Mouse (Mus musculus): Measurements from ENCODE around the gene Ermn. TPM values are rescaled to one million over a fixed set of nuclear protein-coding genes. Genes with fewer than 3 reads are reported as not detected.

The Ermn gene
- polyA plus RNA-seq, 1 experiment from 2014 or later: not detected

DNA sequence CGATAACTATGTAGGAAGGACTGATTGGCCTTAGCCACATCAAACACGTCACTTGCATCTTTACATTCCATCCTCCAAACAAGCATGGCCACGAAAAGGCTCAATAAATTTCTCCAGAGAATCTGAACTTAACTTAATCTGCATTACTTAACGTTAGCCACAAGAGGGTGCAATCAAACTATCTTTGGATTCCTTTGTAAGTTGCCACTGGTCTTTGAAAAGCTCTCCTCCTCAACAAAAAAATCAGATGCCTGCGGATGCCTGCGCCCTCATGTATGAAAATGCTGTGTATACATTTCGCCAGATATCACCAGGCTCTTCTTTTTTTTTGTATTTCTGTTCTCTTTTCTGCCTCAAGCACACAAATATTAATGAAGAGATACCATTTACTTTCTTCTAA is 23.3 kb downstream of the Ermn start:
- no peak for ATAC-seq (ENCODE audit: insufficient number of reproducible peaks, insufficient read depth, low FRiP score, low read depth)
- H3K9me3 ChIP-seq (ENCODE audit: control insufficient read depth, low read depth, low read length): no peaks in the 10 kb centered on the region
- H3K36me3 ChIP-seq (ENCODE audit: control insufficient read depth, insufficient read depth, low read length): no peaks in the 10 kb centered on the region
- no peaks in the 10 kb centered on the region for H3K27me3 ChIP-seq (ENCODE audit: control insufficient read depth, insufficient read depth, low read length)
- no peak overlapping the region for H3K4me2 ChIP-seq (replicated peaks; ENCODE audit: low read depth, low read length)
- no peak overlapping the region for H3K4me3 ChIP-seq (ENCODE audit: low read depth, low read length)
- H3K4me1 ChIP-seq (ENCODE audit: control insufficient read depth, insufficient read depth, low read length): no peaks in the 10 kb centered on the region
- H3K27ac ChIP-seq (ENCODE audit: low read length): no peak overlapping the region
- 24% methylated on average over 7 of the region's 7 CpGs for WGBS
- H3K9ac ChIP-seq (replicated peaks; ENCODE audit: low read depth, low read length): no peak overlapping the region

DNA sequence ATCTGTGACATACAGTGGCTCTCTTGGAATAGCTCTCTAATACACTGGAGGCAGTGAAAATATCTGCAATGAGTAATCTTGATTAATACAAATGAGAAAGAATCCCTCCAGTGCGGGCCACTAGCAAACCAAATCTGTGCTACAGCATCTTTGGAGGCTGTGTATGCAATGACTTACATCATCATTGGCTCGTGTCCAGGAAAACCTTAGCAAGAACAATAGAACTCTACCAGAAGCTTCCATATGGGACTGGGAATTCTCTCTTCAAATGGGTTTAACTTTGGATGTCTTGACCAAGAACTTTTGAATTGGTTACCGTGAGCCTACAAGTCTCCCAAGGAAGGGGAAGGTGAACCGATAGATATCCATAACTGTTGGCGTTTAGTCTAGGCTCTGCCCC is 25.9 kb downstream of the Ermn start:
- no peak for ATAC-seq (ENCODE audit: insufficient number of reproducible peaks, insufficient read depth, low FRiP score, low read depth)
- no peak overlapping the region for H3K27ac ChIP-seq (ENCODE audit: low read length)
- WGBS: 75% methylated on average over 5 of the region's 5 CpGs

DNA sequence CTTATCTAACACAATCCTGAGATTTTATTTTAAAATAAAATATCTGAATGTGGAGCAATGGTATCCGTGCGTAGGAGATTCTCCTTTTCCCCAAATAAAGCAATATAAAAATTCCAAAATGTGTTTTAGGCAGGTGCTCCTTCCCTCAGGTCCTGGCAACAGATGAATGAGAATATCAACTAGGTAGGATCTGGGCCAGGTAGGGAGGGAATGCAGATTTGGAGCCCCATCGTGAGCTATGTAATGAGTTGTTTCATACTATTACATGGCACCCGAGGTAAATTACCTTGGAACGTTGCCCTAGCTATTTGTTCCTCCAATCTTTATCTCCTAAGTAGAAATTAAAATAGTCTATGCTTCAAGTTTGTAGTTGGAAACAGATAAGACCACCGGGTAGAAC is 29.1 kb downstream of the Ermn start:
- Histone ChIP-seq H3K4me3 (ENCODE audit: low read depth, low read length) (no peak overlapping the region), H3K36me3 (ENCODE audit: control insufficient read depth, insufficient read depth, low read length) (no peaks in the 10 kb centered on the region), H3K4me2 (replicated peaks; ENCODE audit: low read depth, low read length) (no peak overlapping the region), H3K27me3 (ENCODE audit: control insufficient read depth, insufficient read depth, low read length) (no peaks in the 10 kb centered on the region), H3K27ac (ENCODE audit: low read length) (no peak overlapping the region), H3K9ac (replicated peaks; ENCODE audit: low read depth, low read length) (no peak overlapping the region), H3K4me1 (ENCODE audit: control insufficient read depth, insufficient read depth, low read length) (no peaks in the 10 kb centered on the region), H3K9me3 (ENCODE audit: control insufficient read depth, low read depth, low read length) (no peaks in the 10 kb centered on the region)
- 83% methylated on average over 6 of the region's 6 CpGs for WGBS
- ATAC-seq (ENCODE audit: insufficient number of reproducible peaks, insufficient read depth, low FRiP score, low read depth): no peak

More for the DNA sequence above, 25.9 kb downstream of the Ermn start:
- H3K9ac ChIP-seq (replicated peaks; ENCODE audit: low read depth, low read length): no peak overlapping the region
- H3K4me3 ChIP-seq (ENCODE audit: low read depth, low read length): no peak overlapping the region
- no peaks in the 10 kb centered on the region for H3K9me3 ChIP-seq (ENCODE audit: control insufficient read depth, low read depth, low read length)
- H3K4me2 ChIP-seq (replicated peaks; ENCODE audit: low read depth, low read length): no peak overlapping the region
- H3K4me1 ChIP-seq (ENCODE audit: control insufficient read depth, insufficient read depth, low read length): no peaks in the 10 kb centered on the region
- H3K27me3 ChIP-seq (ENCODE audit: control insufficient read depth, insufficient read depth, low read length): no peaks in the 10 kb centered on the region
- no peaks in the 10 kb centered on the region for H3K36me3 ChIP-seq (ENCODE audit: control insufficient read depth, insufficient read depth, low read length)

DNA sequence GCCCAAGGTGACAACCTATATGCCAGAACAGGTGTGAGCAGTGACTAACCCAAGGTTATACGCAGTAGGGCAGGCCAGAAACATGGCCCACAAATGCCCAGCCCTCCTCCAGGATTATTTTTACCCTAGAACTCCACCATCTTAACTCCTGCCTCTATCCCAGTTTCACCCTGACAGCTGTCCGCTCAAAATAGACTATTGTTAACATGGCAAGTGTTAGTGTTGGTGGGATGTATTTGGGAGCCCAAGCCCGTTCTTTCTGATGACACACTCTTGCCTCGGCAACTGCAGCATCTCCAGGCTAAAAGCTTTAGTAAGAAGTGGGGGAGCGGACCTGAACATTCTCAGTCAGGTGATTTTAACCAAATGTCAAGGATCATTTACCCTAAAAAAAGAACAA is 45.6 kb downstream of the Ermn start:
- Histone ChIP-seq H3K27ac (ENCODE audit: low read length) (no peak overlapping the region), H3K4me1 (ENCODE audit: control insufficient read depth, insufficient read depth, low read length) (no peaks in the 10 kb centered on the region), H3K9me3 (ENCODE audit: control insufficient read depth, low read depth, low read length) (no peaks in the 10 kb centered on the region), H3K36me3 (ENCODE audit: control insufficient read depth, insufficient read depth, low read length) (no peaks in the 10 kb centered on the region), H3K27me3 (ENCODE audit: control insufficient read depth, insufficient read depth, low read length) (no peaks in the 10 kb centered on the region), H3K9ac (replicated peaks; ENCODE audit: low read depth, low read length) (no peak overlapping the region), H3K4me3 (ENCODE audit: low read depth, low read length) (no peak overlapping the region), H3K4me2 (replicated peaks; ENCODE audit: low read depth, low read length) (no peak overlapping the region)
- 93% methylated on average over 5 of the region's 5 CpGs for WGBS
- ATAC-seq (ENCODE audit: insufficient number of reproducible peaks, insufficient read depth, low FRiP score, low read depth): no peak

DNA sequence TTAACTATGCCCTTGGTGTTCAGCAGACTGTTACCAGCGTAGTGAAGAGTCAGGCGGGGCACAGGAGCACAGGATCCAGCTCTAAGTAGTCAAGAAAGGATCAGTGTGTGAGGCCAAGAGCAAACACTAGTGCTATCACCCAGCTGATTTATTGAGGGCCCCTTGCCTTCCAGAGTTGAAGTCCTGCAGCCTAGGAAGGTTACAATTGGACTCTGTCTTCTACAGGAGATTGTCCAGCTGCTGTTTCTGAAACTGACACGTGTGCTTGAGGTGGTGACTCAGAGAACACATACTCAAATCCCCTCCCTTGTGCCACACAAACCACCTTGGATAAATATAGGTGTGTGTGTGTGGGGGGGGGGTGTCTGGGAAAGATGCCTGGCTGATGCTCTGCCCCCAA is 51.2 kb downstream of the Ermn start:
- H3K4me3 ChIP-seq (ENCODE audit: low read depth, low read length): no peak overlapping the region
- H3K4me2 ChIP-seq (replicated peaks; ENCODE audit: low read depth, low read length): no peak overlapping the region
- H3K27me3 ChIP-seq (ENCODE audit: control insufficient read depth, insufficient read depth, low read length): no peaks in the 10 kb centered on the region
- H3K4me1 ChIP-seq (ENCODE audit: control insufficient read depth, insufficient read depth, low read length): peaks cover 6% of the 10 kb centered on the region; the same call in 1 of the 2 replicates
- no peak overlapping the region for H3K9ac ChIP-seq (replicated peaks; ENCODE audit: low read depth, low read length)
- H3K9me3 ChIP-seq (ENCODE audit: control insufficient read depth, low read depth, low read length): no peaks in the 10 kb centered on the region
- ATAC-seq (ENCODE audit: insufficient number of reproducible peaks, insufficient read depth, low FRiP score, low read depth): peak; percentile 79
- 19% methylated on average over 3 of the region's 3 CpGs for WGBS
- H3K36me3 ChIP-seq (ENCODE audit: control insufficient read depth, insufficient read depth, low read length): no peaks in the 10 kb centered on the region
- no peak overlapping the region; the same call in 1 of the 2 replicates for H3K27ac ChIP-seq (ENCODE audit: low read length)

DNA sequence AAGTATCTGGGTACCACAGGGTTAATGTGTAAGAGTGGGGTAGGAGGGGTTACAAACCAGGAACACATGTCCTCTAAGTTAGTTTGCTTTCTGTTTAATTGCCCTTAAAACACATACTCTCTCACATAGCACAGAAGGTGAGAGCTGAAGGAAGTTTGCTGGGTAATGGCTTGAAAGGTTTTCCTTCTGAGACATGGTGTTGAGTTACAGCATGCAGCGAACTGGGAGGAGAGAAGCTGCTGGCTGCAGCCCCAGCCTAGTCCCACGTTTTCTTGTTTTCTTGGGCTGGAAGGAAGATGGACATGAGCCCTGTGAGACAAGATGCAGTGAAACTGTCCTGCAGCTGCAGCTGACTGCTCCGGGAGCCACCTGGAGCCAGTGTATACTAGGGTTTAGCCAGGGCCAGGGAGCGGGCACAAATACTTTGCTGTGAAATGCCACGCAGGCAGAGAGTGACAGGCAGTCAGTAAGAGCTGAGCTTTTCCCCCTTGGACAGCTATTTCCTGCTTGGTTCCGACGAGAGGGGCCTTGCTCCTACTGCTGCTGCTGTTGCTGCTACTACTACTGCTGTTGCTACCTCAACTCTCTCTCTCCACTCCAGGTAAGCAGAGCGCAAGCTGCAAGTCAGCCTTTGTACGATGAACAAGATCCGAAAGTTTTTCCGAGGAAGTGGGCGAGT is 54.8 kb downstream of the Ermn start, which contains the start of gene Galnt5:
Gene Galnt5, plus strand, starts transcription at position 133 of the 679 bp plus-strand sequence.
- Histone ChIP-seq H3K9ac (replicated peaks; ENCODE audit: low read depth, low read length) (0 out of 2 replicates have a peak within 1 kb of the TSS, but pooled peaks have one; percentile 10), H3K4me1 (ENCODE audit: control insufficient read depth, insufficient read depth, low read length) (peaks cover 6% of the 10 kb centered on the region; the same call in 1 of the 2 replicates), H3K27me3 (ENCODE audit: control insufficient read depth, insufficient read depth, low read length) (no peaks in the 10 kb centered on the region), H3K4me2 (replicated peaks; ENCODE audit: low read depth, low read length) (peak within 1 kb of the TSS; percentile 30), H3K4me3 (ENCODE audit: low read depth, low read length) (peak within 1 kb of the TSS; percentile 5), H3K9me3 (ENCODE audit: control insufficient read depth, low read depth, low read length) (no peaks in the 10 kb centered on the region), H3K36me3 (ENCODE audit: control insufficient read depth, insufficient read depth, low read length) (no peaks in the 10 kb centered on the region), H3K27ac (ENCODE audit: low read length) (no peak within 1 kb of the TSS)
- WGBS: 23% methylated on average over 12 of the region's 12 CpGs
- peak; percentile 40 for ATAC-seq (ENCODE audit: insufficient number of reproducible peaks, insufficient read depth, low FRiP score, low read depth)

Other genes with a start within 250 kb of the Ermn start
- gene Galnt5, start 55.0 kb downstream of the Ermn start, polyA plus RNA-seq (2014; fragmentation: Nextera tagmentation; extraction: Ambion mirVana): 2.9 and 3.7 TPM in 2 replicates
- gene Cytip, start 142.7 kb upstream of the Ermn start, polyA plus RNA-seq (2014; fragmentation: Nextera tagmentation; extraction: Ambion mirVana): 0.46 and 0.95 TPM in 2 replicates

All from stomach, embryonic 14.5 days (tissue).